In genomic region chr5:136922830-136923229, GRCm38 (mm10) we compare ENCODE assay signal across 20 mouse cellular contexts. TPM values are rescaled to one million over a fixed set of nuclear protein-coding genes. Genes with fewer than 3 reads are reported as not detected.
"Had no signal": no experiment of that assay in that cellular context is flagged by ENCODE, and none has a peak within 500 bp of the region (broad histone marks: within the 10 kb centered on the region; RNA-seq: fewer than 3 reads in every experiment).

No protein-coding gene starts in this region.

- H3K9me3 ChIP-seq: liver, embryonic 15.5 days; lung, embryonic 15.5 days; megakaryocyte, embryonic 14.5 days; midbrain, embryonic 13.5 days; midbrain, embryonic 15.5 days; neural tube, embryonic 12.5 days had no signal

- H3K27me3 ChIP-seq: liver, embryonic 15.5 days; lung, embryonic 15.5 days; megakaryocyte, embryonic 14.5 days; midbrain, embryonic 13.5 days; midbrain, embryonic 15.5 days; neural tube, embryonic 12.5 days had no signal

- DNase-seq: liver, postnatal 0 days; lung, adult 2 months; lung, postnatal 14 days; lung, postnatal 36 days; right cerebral cortex, postnatal 14 days; spleen, adult 18-20 months; thymus, adult 18-20 months; thymus, postnatal 14 days; thymus, postnatal 36 days had no signal

- H3K9ac ChIP-seq: liver, embryonic 15.5 days; liver, postnatal 0 days; lung, embryonic 15.5 days; midbrain, embryonic 13.5 days; midbrain, embryonic 15.5 days; neural tube, embryonic 12.5 days had no signal

- H3K36me3 ChIP-seq: liver, embryonic 15.5 days; midbrain, embryonic 15.5 days; neural tube, embryonic 12.5 days had no signal

- H3K4me2 ChIP-seq: liver, embryonic 15.5 days; lung, embryonic 15.5 days; midbrain, embryonic 13.5 days; midbrain, embryonic 15.5 days; neural tube, embryonic 12.5 days had no signal

- H3K27ac ChIP-seq: liver, embryonic 15.5 days; lung, embryonic 15.5 days; macrophage; midbrain, embryonic 13.5 days; midbrain, embryonic 15.5 days; neural tube, embryonic 12.5 days had no signal

- H3K4me3 ChIP-seq: liver, embryonic 15.5 days; lung, embryonic 15.5 days; megakaryocyte, embryonic 14.5 days; midbrain, embryonic 13.5 days; midbrain, embryonic 15.5 days; neural tube, embryonic 12.5 days had no signal

- ATAC-seq: liver, postnatal 0 days; lung, postnatal 0 days; midbrain, embryonic 13.5 days; midbrain, embryonic 15.5 days had no signal

RNA-seq across cellular contexts. Expression of gene Col26a1, which starts 39.8 kb away (rescaled TPM):
- total RNA-seq: megakaryocyte progenitor cell, adult 5-6 weeks; monocyte, adult 5-6 weeks; neutrophil, adult 5-6 weeks had no signal
- polyA plus RNA-seq: liver, postnatal 0 days; macrophage had no signal

RNA-seq across cellular contexts. Expression of gene Cldn15, which starts 43.6 kb away (rescaled TPM):
- polyA plus RNA-seq: macrophage had no signal
